Mouse (Mus musculus): ENCODE data around the gene Cdc26. TPM values are rescaled to one million over a fixed set of nuclear protein-coding genes. Genes with fewer than 3 reads are reported as not detected.

Gene Cdc26
- polyA plus RNA-seq, 1 experiment = 19.2 TPM

DNA sequence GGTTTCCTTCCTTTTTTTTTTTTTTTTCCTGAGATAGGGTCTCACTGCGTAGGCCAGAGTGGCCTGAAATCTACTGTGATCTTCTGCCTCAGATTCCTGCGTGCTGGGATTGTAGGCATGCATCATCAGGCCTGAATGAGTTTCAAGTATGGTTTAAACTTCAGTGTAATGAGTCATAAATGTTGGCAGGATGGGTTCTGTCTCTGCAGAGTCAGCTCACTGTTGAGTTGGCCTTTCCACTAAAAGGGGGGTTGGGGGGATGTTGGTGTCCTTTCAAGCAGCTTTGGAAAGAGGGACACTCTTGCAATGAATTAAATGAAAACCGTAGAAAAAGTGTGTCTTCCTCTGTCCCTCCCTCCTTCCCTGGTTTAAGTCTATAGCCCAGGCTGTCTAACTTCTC is 9.5 kb downstream of the Cdc26 start:
- TF ChIP-seq CTCF (IDR thresholded peaks at IDR 0.05; ENCODE audit: control insufficient read depth, insufficient read depth, insufficient replicate concordance, low read depth, low read length) (no peak), POLR2A (IDR thresholded peaks at IDR 0.05; ENCODE audit: control insufficient read depth, low read depth, low read length) (no peak)
- no peak overlapping the region for H3K27ac ChIP-seq (ENCODE audit: control insufficient read depth, insufficient read depth, low read depth, low read length)
- H3K36me3 ChIP-seq (ENCODE audit: control insufficient read depth, insufficient read depth, low read length) = no peaks in the 10 kb centered on the region; the same call in none of the 2 replicates
- H3K27me3 ChIP-seq (ENCODE audit: control insufficient read depth, insufficient read depth, low read length) = no peaks in the 10 kb centered on the region
- H3K4me3 ChIP-seq (ENCODE audit: control insufficient read depth, low read depth, low read length) = no peak overlapping the region
- no peaks in the 10 kb centered on the region for H3K4me1 ChIP-seq (ENCODE audit: control insufficient read depth, insufficient read depth, low read length)

- no peak overlapping the region for H3K4me3 ChIP-seq (ENCODE audit: control insufficient read depth, low read depth, low read length)
- no peaks in the 10 kb centered on the region; the same call in none of the 2 replicates for H3K36me3 ChIP-seq (ENCODE audit: control insufficient read depth, insufficient read depth, low read length)
- H3K27ac ChIP-seq (ENCODE audit: control insufficient read depth, insufficient read depth, low read depth, low read length) = no peak overlapping the region
- H3K27me3 ChIP-seq (ENCODE audit: control insufficient read depth, insufficient read depth, low read length) = no peaks in the 10 kb centered on the region
- TF ChIP-seq CTCF (IDR thresholded peaks at IDR 0.05; ENCODE audit: control insufficient read depth, insufficient read depth, insufficient replicate concordance, low read depth, low read length) = no peak
- no peak for TF ChIP-seq POLR2A (IDR thresholded peaks at IDR 0.05; ENCODE audit: control insufficient read depth, low read depth, low read length)
- no peaks in the 10 kb centered on the region for H3K4me1 ChIP-seq (ENCODE audit: control insufficient read depth, insufficient read depth, low read length)
Observed at GRCm38 (mm10) chr4:62397616-62398365, 10.7 kb downstream of the Cdc26 start.

DNA sequence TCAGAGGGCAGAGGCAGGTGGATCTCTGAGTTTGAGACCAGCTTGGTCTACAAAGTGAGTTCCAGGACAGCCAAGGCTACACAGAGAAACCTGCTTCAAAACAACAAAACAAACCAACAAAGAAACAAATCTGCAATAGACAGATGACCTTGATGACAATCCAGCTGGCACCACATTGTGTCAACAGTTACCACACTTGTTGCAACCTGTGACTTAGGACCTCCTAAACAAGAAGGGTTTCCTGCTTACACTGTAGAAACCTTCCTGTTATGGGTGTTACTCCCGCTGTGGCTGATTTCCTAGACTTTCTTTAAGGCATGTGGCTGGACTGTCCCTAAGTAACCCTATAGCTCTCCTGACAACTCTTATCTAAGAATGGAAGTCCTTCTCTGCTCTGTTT is 12.6 kb downstream of the Cdc26 start:
- Histone ChIP-seq H3K27me3 (ENCODE audit: control insufficient read depth, insufficient read depth, low read length) (no peaks in the 10 kb centered on the region), H3K4me1 (ENCODE audit: control insufficient read depth, insufficient read depth, low read length) (no peaks in the 10 kb centered on the region), H3K36me3 (ENCODE audit: control insufficient read depth, insufficient read depth, low read length) (peaks cover 1% of the 10 kb centered on the region), H3K27ac (ENCODE audit: control insufficient read depth, insufficient read depth, low read depth, low read length) (no peak overlapping the region), H3K4me3 (ENCODE audit: control insufficient read depth, low read depth, low read length) (no peak overlapping the region)
- TF ChIP-seq POLR2A (IDR thresholded peaks at IDR 0.05; ENCODE audit: control insufficient read depth, low read depth, low read length) = no peak
- TF ChIP-seq CTCF (IDR thresholded peaks at IDR 0.05; ENCODE audit: control insufficient read depth, insufficient read depth, insufficient replicate concordance, low read depth, low read length) = no peak

DNA sequence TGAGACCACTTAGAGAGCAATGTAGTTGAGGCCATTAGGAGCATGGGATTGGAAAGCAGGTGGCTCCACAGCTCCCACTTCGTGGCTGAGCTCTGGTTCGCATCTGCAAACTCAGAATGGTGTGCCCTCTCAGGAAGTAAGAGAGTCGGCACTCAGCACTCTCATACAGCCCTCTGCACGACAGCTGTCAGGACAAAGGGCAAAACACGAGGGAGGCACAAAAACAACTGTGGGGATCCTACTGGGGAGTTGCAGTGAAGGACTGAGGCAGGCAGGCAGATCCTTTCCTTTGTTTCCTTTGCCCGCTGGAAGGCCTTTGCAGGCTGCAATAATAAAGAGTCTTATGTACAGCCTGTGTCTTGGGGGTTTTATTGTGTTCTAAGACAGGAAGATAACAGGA is 15.0 kb downstream of the Cdc26 start:
- Histone ChIP-seq H3K27me3 (ENCODE audit: control insufficient read depth, insufficient read depth, low read length) (no peaks in the 10 kb centered on the region), H3K4me1 (ENCODE audit: control insufficient read depth, insufficient read depth, low read length) (no peaks in the 10 kb centered on the region), H3K4me3 (ENCODE audit: control insufficient read depth, low read depth, low read length) (no peak overlapping the region), H3K36me3 (ENCODE audit: control insufficient read depth, insufficient read depth, low read length) (peaks cover 3% of the 10 kb centered on the region), H3K27ac (ENCODE audit: control insufficient read depth, insufficient read depth, low read depth, low read length) (no peak overlapping the region)
- TF ChIP-seq POLR2A (IDR thresholded peaks at IDR 0.05; ENCODE audit: control insufficient read depth, low read depth, low read length) = no peak

DNA sequence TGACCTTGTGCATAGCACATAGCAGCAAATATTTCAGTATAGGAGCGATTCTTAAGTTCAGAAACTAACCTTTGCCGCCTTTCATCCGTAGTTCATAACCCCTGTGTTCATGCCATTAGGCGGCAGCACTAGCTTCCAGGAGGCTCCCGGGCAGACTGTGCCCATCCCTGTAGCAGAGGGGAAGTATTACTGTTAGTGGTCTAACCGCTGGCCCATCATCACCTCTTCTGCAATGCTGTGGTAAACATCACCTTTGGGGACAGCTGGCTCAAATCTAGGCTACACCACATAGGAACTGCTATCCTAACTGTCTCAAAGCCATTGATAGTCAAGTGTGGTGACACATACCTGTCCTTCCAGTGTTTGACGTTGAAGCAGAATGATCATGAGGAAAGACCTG is 16.6 kb downstream of the Cdc26 start:
- H3K36me3 ChIP-seq (ENCODE audit: control insufficient read depth, insufficient read depth, low read length) = peaks cover 3% of the 10 kb centered on the region
- TF ChIP-seq POLR2A (IDR thresholded peaks at IDR 0.05; ENCODE audit: control insufficient read depth, low read depth, low read length) (no peak), CTCF (IDR thresholded peaks at IDR 0.05; ENCODE audit: control insufficient read depth, insufficient read depth, insufficient replicate concordance, low read depth, low read length) (no peak)
- no peaks in the 10 kb centered on the region for H3K4me1 ChIP-seq (ENCODE audit: control insufficient read depth, insufficient read depth, low read length)
- H3K27me3 ChIP-seq (ENCODE audit: control insufficient read depth, insufficient read depth, low read length) = no peaks in the 10 kb centered on the region
- H3K27ac ChIP-seq (ENCODE audit: control insufficient read depth, insufficient read depth, low read depth, low read length) = no peak overlapping the region
- H3K4me3 ChIP-seq (ENCODE audit: control insufficient read depth, low read depth, low read length) = no peak overlapping the region

DNA sequence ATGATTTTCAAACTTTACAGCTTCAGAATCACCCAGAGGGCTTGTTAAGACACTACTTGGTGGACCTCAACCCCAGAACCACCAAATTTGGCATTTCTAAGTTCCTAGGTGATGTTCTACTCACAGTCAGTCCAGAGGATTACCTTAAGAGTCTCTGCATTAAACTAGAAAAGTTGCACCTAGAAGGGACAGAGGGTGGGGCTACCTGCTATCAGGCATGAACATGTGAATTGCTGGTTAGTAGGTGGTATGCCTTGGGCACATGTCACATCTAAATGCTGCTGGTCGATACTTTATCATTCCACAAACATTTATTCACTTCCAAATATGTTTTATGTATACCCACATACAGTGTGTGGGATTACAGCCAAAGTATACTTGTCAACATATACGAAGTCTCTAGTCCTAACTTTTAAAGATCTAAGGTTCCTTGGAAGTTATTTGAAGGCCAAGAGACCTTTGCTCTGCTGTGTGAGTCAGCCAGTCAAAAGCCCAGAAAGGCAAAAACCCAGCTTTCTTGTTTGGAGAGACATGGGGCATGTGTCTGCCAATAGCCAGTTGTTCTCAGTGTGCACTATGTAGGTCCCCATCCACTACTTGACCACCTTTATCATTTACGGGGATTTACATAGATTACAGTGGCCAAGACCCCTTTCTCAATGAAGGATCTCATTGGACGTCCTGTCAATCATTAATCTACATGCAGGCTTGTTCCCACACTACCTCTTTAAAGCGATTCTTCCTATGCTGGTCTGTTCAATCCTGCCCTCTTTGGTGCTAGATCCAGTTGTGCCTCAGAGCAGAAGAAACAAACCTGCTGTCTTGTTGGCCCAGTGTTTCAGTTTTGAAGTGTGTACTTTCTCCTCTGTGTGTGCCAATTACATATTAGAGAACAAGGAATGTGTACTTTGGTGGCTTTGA is 18.6 kb downstream of the Cdc26 start:
- H3K36me3 ChIP-seq (ENCODE audit: control insufficient read depth, insufficient read depth, low read length) = peaks cover 3% of the 10 kb centered on the region

DNA sequence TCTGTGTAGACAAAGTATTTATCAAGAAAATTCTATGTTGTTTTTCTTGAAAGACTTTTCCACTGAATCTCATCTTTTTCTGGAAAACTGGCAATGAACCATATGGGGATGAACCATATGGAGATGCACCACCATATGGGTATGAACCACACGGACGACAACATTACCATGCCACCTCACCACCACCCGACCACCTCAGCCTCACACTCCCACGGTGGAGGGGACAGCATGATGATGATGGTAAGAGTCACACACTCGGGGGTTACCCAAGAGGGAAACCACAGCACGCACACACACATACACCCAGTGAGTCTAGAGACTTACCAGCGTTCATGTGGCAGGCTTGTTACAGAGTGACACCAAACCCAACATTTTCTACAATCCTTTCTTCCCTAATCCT is 23.0 kb downstream of the Cdc26 start:
- H3K4me1 ChIP-seq (ENCODE audit: control insufficient read depth, insufficient read depth, low read length) = no peaks in the 10 kb centered on the region
- no peak overlapping the region for H3K4me3 ChIP-seq (ENCODE audit: control insufficient read depth, low read depth, low read length)
- no peaks in the 10 kb centered on the region for H3K27me3 ChIP-seq (ENCODE audit: control insufficient read depth, insufficient read depth, low read length)
- TF ChIP-seq CTCF (IDR thresholded peaks at IDR 0.05; ENCODE audit: control insufficient read depth, insufficient read depth, insufficient replicate concordance, low read depth, low read length) (no peak), POLR2A (IDR thresholded peaks at IDR 0.05; ENCODE audit: control insufficient read depth, low read depth, low read length) (no peak)
- H3K27ac ChIP-seq (ENCODE audit: control insufficient read depth, insufficient read depth, low read depth, low read length) = no peak overlapping the region
- H3K36me3 ChIP-seq (ENCODE audit: control insufficient read depth, insufficient read depth, low read length) = peaks cover 1% of the 10 kb centered on the region; the same call in 1 of the 2 replicates

More for the DNA sequence above, 18.6 kb downstream of the Cdc26 start:
- no peaks in the 10 kb centered on the region for H3K4me1 ChIP-seq (ENCODE audit: control insufficient read depth, insufficient read depth, low read length)
- no peak overlapping the region for H3K27ac ChIP-seq (ENCODE audit: control insufficient read depth, insufficient read depth, low read depth, low read length)
- no peak overlapping the region for H3K4me3 ChIP-seq (ENCODE audit: control insufficient read depth, low read depth, low read length)
- TF ChIP-seq CTCF (IDR thresholded peaks at IDR 0.05; ENCODE audit: control insufficient read depth, insufficient read depth, insufficient replicate concordance, low read depth, low read length) (no peak), POLR2A (IDR thresholded peaks at IDR 0.05; ENCODE audit: control insufficient read depth, low read depth, low read length) (no peak)
- no peaks in the 10 kb centered on the region for H3K27me3 ChIP-seq (ENCODE audit: control insufficient read depth, insufficient read depth, low read length)

Data from testis, adult 2 months (tissue).